Mouse (Mus musculus) macrophage (primary cell): Measurements from ENCODE around the gene Dnase2b. TPM values are rescaled to one million over a fixed set of nuclear protein-coding genes. Genes with fewer than 3 reads are reported as not detected.

ENCODE experiments used
- H3K27ac ChIP-seq: fragments of 350-480 bp; formaldehyde crosslinking; 2 replicates; pipeline ENCODE4 v1.9.0; 2021
- H3K36me3 ChIP-seq: fragments of 350-480 bp; formaldehyde crosslinking; 2 replicates; pipeline ENCODE4 v1.9.0; 2021; ENCODE audit errors: inconsistent target
- H3K4me3 ChIP-seq: fragments of 350-480 bp; formaldehyde crosslinking; 2 replicates; pipeline ENCODE4 v1.9.0; 2021; ENCODE audit errors: inconsistent target
- H3K79me2 ChIP-seq: fragments of 350-480 bp; formaldehyde crosslinking; 2 replicates; pipeline ENCODE4 v1.9.0; 2021; ENCODE audit errors: inconsistent target
- WGBS: methylation state at CpG from one replicate; pipeline ENCODE4 v1.1.7; 2026; ENCODE audit warnings: inconsistent platforms; ENCODE audit not compliant: missing documents; 5-methylcytosine and 5-hydroxymethylcytosine counted together
- polyA plus RNA-seq: library from polyadenylated mRNA; stranded (reverse); fragments of 250-400 nt; gene quantifications from 3 replicates; pipeline ENCODE4 v1.2.4, GENCODE M21; 2018; ENCODE audit warnings: inconsistent platforms
- total RNA-seq, 78 experiments: library from RNA; depleted of rRNA; stranded (reverse); fragments of 250-400 nt; gene quantifications; 1 replicate in 9 of 78; 2 replicates in 24 of 78; 3 replicates in 43 of 78; 4 replicates in 2 of 78; pipeline ENCODE4 v1.2.4; 2018; ENCODE audit warnings: inconsistent platforms in 56 of 78

The Dnase2b gene
- total RNA-seq (2018; cell fraction: chromatin; rRNA removed): not detected
- total RNA-seq (2018; cell fraction: cytosol; rRNA removed): not detected
- total RNA-seq (2018; cell fraction: nucleus; rRNA removed): not detected
- not detected in 3 replicates for polyA plus RNA-seq

- Histone ChIP-seq H3K79me2 (no peaks in the 10 kb centered on the region), H3K4me3 (no peak within 1 kb of the TSS), H3K27ac (no peak within 1 kb of the TSS), H3K36me3 (no peaks in the 10 kb centered on the region)
- whole genome bisulfite sequencing: 98% methylated on average over 3 of the region's 4 CpGs
Measured at GRCm38 (mm10) chr3:146615496-146615895, at the start of gene Dnase2b. Dnase2b (minus strand) TSS chr3:146615596.

- Histone ChIP-seq H3K27ac (no peak overlapping the region), H3K4me3 (no peak overlapping the region), H3K79me2 (no peaks in the 10 kb centered on the region), H3K36me3 (no peaks in the 10 kb centered on the region)
- 81% methylated on average over 7 of the region's 7 CpGs for whole genome bisulfite sequencing
Measured at GRCm38 (mm10) chr3:146661907-146662306, 46.5 kb upstream of the Dnase2b start.

GRCm38 (mm10) chr3:146661001-146661400, 45.6 kb upstream of the Dnase2b start:
- H3K4me3 ChIP-seq: no peak overlapping the region
- H3K27ac ChIP-seq: no peak overlapping the region
- WGBS: 88% methylated on average over 6 of the region's 6 CpGs
- H3K36me3 ChIP-seq: no peaks in the 10 kb centered on the region
- H3K79me2 ChIP-seq: no peaks in the 10 kb centered on the region

GRCm38 (mm10) chr3:146659321-146659720, 43.9 kb upstream of the Dnase2b start:
- Histone ChIP-seq H3K27ac (no peak overlapping the region), H3K79me2 (no peaks in the 10 kb centered on the region), H3K4me3 (no peak overlapping the region), H3K36me3 (no peaks in the 10 kb centered on the region)
- WGBS: 91% methylated on average over 5 of the region's 5 CpGs

GRCm38 (mm10) chr3:146658061-146658639, 42.8 kb upstream of the Dnase2b start:
- Histone ChIP-seq H3K4me3 (no peak overlapping the region), H3K36me3 (no peaks in the 10 kb centered on the region), H3K79me2 (no peaks in the 10 kb centered on the region), H3K27ac (peak overlapping the region; percentile 77)
- 53% methylated on average over 1 of the region's 1 CpGs for WGBS

GRCm38 (mm10) chr3:146657433-146657832, 42.0 kb upstream of the Dnase2b start:
- 12% methylated on average over 5 of the region's 5 CpGs for WGBS
- Histone ChIP-seq H3K4me3 (no peak overlapping the region), H3K27ac (peak overlapping the region; percentile 77), H3K36me3 (no peaks in the 10 kb centered on the region), H3K79me2 (no peaks in the 10 kb centered on the region)

GRCm38 (mm10) chr3:146655111-146655577, 39.7 kb upstream of the Dnase2b start:
- Histone ChIP-seq H3K36me3 (no peaks in the 10 kb centered on the region), H3K4me3 (no peak overlapping the region), H3K27ac (peak overlapping the region; percentile 14), H3K79me2 (no peaks in the 10 kb centered on the region)
- WGBS: 27% methylated on average over 2 of the region's 2 CpGs

- Histone ChIP-seq H3K36me3 (no peaks in the 10 kb centered on the region), H3K79me2 (no peaks in the 10 kb centered on the region), H3K27ac (no peak overlapping the region), H3K4me3 (no peak overlapping the region)
- WGBS: 31% methylated on average over 6 of the region's 6 CpGs
Measured at GRCm38 (mm10) chr3:146653692-146654091, 38.3 kb upstream of the Dnase2b start.

- 94% methylated on average over 5 of the region's 5 CpGs for whole genome bisulfite sequencing
- H3K79me2 ChIP-seq: no peaks in the 10 kb centered on the region
- H3K27ac ChIP-seq: no peak overlapping the region
- no peak overlapping the region for H3K4me3 ChIP-seq
- no peaks in the 10 kb centered on the region for H3K36me3 ChIP-seq
Measured at GRCm38 (mm10) chr3:146652431-146652830, 37.0 kb upstream of the Dnase2b start.

GRCm38 (mm10) chr3:146651217-146651616, 35.8 kb upstream of the Dnase2b start, which contains the start of gene 4930503B20Rik:
4930503B20Rik (minus strand) TSS chr3:146651317.
- no peaks in the 10 kb centered on the region for H3K79me2 ChIP-seq
- no peaks in the 10 kb centered on the region for H3K36me3 ChIP-seq
- H3K27ac ChIP-seq: no peak within 1 kb of the TSS
- 92% methylated on average over 3 of the region's 3 CpGs for WGBS
- H3K4me3 ChIP-seq: no peak within 1 kb of the TSS

- Histone ChIP-seq H3K27ac (no peak overlapping the region), H3K4me3 (no peak overlapping the region), H3K79me2 (no peaks in the 10 kb centered on the region), H3K36me3 (no peaks in the 10 kb centered on the region)
- 92% methylated on average over 8 of the region's 10 CpGs for WGBS
Measured at GRCm38 (mm10) chr3:146650716-146651115, 35.3 kb upstream of the Dnase2b start.

GRCm38 (mm10) chr3:146649311-146649894, 34.0 kb upstream of the Dnase2b start:
- Histone ChIP-seq H3K27ac (no peak overlapping the region), H3K79me2 (no peaks in the 10 kb centered on the region), H3K4me3 (no peak overlapping the region), H3K36me3 (no peaks in the 10 kb centered on the region)
- WGBS: 94% methylated on average over 10 of the region's 10 CpGs

- no peak overlapping the region for H3K4me3 ChIP-seq
- WGBS: 73% methylated on average over 4 of the region's 4 CpGs
- no peaks in the 10 kb centered on the region for H3K36me3 ChIP-seq
- H3K27ac ChIP-seq: no peak overlapping the region
- H3K79me2 ChIP-seq: no peaks in the 10 kb centered on the region
Measured at GRCm38 (mm10) chr3:146641818-146642427, 26.5 kb upstream of the Dnase2b start.

- no peaks in the 10 kb centered on the region for H3K36me3 ChIP-seq
- no peak overlapping the region for H3K27ac ChIP-seq
- WGBS: 92% methylated on average over 5 of the region's 5 CpGs
- H3K4me3 ChIP-seq: no peak overlapping the region
- H3K79me2 ChIP-seq: no peaks in the 10 kb centered on the region
Measured at GRCm38 (mm10) chr3:146632506-146632905, 17.1 kb upstream of the Dnase2b start.
